Mouse (Mus musculus) embryonic facial prominence, embryonic 10.5 days (tissue): Measurements from ENCODE around the gene Prdm11. TPM values are rescaled to one million over a fixed set of nuclear protein-coding genes. Genes with fewer than 3 reads are reported as not detected.

Source experiments
- DNase-seq: peaks from one replicate; pipeline ENCODE4 v3.0.0-alpha.2; 2017; ENCODE audit warnings: low spot score
- H3K27ac ChIP-seq: fragments of 300-500 bp; sonication (generic); replicated peaks from 2 replicates; pipeline ENCODE4 v1.5.1; 2016; ENCODE audit warnings: mild to moderate bottlenecking
- H3K27me3 ChIP-seq: fragments of 300-500 bp; sonication (generic); replicated peaks from 2 replicates; pipeline ENCODE4 v1.6.1; 2016; ENCODE audit warnings: low read depth, mild to moderate bottlenecking; ENCODE audit not compliant: poor library complexity, severe bottlenecking
- H3K36me3 ChIP-seq: fragments of 300-500 bp; sonication (generic); replicated peaks from 2 replicates; pipeline ENCODE4 v1.6.1; 2016; ENCODE audit warnings: mild to moderate bottlenecking, moderate library complexity
- H3K4me1 ChIP-seq: fragments of 300-500 bp; sonication (generic); 2 replicates; pipeline ENCODE4 v1.6.1; 2016
- H3K4me3 ChIP-seq: fragments of 300-500 bp; sonication (generic); 2 replicates; pipeline ENCODE4 v1.5.1; 2016; ENCODE audit warnings: mild to moderate bottlenecking, moderate library complexity
- H3K9me3 ChIP-seq: fragments of 300-500 bp; sonication (generic); 2 replicates; pipeline ENCODE4 v1.6.1; 2016; ENCODE audit warnings: mild to moderate bottlenecking
- WGBS: fragments of 180-500 bp; shearing (Covaris S2); methylation state at CpG from one replicate; pipeline ENCODE4 v1.1.7; 2016; 5-methylcytosine and 5-hydroxymethylcytosine counted together
- polyA plus RNA-seq: library from polyadenylated mRNA; unstranded; fragments of >200 nt; fragmentation: Nextera tagmentation; extraction: Ambion mirVana; gene quantifications from 2 replicates; pipeline ENCODE4 v1.2.1, GENCODE M21; 2016

Prdm11 gene
- polyA plus RNA-seq, 1 experiment from 2014 or later, result 3.5 TPM

DNA sequence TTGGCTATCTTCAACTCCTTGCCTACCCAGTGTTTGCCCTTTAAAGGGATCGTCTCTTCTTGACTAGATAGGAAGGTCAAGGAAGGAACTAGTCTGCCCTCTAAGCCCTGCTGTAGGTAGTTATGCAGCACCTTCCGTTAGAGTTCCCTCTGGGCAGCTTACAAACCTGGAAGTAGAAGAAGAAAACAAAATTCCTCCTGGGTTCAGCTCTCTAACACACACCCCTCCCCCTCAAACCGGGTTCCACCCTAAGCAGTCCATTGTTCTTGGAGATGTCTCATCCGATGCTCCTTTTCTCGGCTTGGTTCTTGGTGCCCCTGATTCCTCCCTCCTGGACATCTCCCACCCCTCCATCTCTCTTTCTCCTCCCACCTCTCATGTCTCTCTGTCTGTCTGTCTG is 116.3 kb downstream of the Prdm11 start:
- Histone ChIP-seq H3K27me3 (no peaks in the 10 kb centered on the region), H3K9me3 (no peaks in the 10 kb centered on the region), H3K4me1 (peaks cover 16% of the 10 kb centered on the region), H3K27ac (no peak overlapping the region), H3K36me3 (no peaks in the 10 kb centered on the region), H3K4me3 (no peak overlapping the region)
- DNase-seq, result no peak
- WGBS, result 73% methylated on average over 5 of the region's 5 CpGs

DNA sequence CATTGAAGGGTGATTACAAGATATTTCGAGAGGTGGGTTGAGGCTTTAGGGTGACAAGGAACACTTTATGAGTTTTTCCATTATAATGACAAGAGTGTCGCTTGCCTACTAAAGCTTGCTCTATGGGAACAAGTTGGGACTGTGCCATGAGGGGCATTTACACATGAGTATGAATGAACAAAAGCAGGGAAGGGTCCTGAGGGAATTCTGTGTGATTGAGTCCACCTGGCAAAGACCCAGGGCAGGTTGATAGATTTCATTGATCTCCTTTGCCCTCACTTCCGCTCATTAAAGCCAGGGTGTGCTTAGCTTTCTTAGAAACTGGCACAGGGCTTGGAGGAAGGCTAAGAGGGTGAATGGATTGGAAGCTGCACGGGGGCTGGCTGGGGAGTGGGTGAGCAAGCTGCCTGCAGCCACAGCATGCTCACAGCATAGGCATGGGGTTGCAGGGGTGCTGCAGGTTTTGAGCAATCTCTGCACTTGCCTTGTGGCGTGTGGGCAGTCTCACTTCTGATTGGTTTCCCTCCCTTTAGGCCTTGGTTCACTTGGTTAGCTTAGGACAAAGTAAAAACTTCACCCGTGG is 121.2 kb downstream of the Prdm11 start:
- 73% methylated on average over 6 of the region's 6 CpGs for WGBS
- H3K4me3 ChIP-seq, result no peak overlapping the region

DNA sequence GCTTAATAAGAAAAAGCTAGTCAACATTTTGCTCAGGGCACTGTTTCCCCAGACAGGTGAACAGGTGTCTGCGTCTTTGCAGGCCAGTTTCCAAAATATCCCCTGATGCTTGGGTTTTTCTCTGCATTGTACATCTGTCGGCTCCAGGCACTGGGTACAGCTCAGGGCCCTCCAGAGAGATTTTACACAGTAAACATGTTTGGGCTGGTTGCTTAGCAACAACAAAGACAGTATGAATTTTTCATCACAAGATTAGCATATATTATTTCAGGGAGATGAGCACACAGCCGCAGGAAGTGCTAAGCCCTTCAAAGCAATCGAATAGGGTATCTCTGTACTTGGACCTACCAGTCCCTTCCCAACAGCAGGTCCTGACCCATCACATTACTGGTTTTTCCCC is 125.3 kb downstream of the Prdm11 start:
- 89% methylated on average over 4 of the region's 4 CpGs for WGBS

More for the DNA sequence above, 121.2 kb downstream of the Prdm11 start:
- H3K27ac ChIP-seq, result no peak overlapping the region
- no peak for DNase-seq
- peaks cover 6% of the 10 kb centered on the region; the same call in 1 of the 2 replicates for H3K4me1 ChIP-seq
- H3K9me3 ChIP-seq, result no peaks in the 10 kb centered on the region
- H3K36me3 ChIP-seq, result no peaks in the 10 kb centered on the region
- H3K27me3 ChIP-seq, result no peaks in the 10 kb centered on the region

DNA sequence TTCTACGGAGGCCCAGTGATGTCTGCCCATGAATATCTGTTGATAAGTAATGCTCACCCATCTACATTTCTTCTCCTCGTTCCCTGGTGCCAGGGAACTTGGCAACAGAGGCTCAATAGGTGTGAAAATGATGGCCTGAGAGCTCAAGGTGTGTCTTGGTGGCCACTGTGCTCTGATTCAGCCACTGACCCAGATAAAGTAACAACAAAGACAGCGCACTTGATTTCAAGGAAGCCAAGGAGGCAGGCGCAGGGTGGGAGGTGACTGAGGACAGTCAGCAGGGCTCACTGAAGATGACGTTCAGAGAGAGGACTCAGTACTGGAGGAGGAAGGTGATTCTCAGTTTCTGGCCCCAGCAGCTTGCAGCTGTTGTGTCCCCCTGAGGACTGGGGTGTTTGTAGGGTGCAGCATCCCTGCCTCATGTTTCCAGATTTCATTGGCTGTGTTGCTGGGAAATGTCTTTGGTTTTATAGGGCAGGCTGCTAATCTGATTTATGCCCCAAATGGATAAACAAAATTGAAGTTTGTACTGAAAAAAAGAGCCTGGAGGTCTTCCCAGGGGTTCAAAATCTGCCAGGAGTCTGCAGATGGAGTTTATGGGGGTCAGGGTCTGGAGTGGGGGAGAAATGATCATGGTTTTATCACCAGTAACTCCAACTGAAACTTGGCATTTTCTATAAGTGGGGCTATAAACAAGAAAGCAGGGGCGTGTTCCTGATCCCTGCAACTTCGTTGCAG is 128.4 kb downstream of the Prdm11 start:
- WGBS, result 54% methylated on average over 7 of the region's 7 CpGs
- peaks cover 59% of the 10 kb centered on the region for H3K27me3 ChIP-seq

More for the DNA sequence above, 125.3 kb downstream of the Prdm11 start:
- Histone ChIP-seq H3K27me3 (peaks cover 27% of the 10 kb centered on the region), H3K4me1 (peaks cover 15% of the 10 kb centered on the region), H3K27ac (no peak overlapping the region), H3K36me3 (no peaks in the 10 kb centered on the region), H3K4me3 (no peak overlapping the region), H3K9me3 (no peaks in the 10 kb centered on the region)
- DNase-seq, result no peak

DNA sequence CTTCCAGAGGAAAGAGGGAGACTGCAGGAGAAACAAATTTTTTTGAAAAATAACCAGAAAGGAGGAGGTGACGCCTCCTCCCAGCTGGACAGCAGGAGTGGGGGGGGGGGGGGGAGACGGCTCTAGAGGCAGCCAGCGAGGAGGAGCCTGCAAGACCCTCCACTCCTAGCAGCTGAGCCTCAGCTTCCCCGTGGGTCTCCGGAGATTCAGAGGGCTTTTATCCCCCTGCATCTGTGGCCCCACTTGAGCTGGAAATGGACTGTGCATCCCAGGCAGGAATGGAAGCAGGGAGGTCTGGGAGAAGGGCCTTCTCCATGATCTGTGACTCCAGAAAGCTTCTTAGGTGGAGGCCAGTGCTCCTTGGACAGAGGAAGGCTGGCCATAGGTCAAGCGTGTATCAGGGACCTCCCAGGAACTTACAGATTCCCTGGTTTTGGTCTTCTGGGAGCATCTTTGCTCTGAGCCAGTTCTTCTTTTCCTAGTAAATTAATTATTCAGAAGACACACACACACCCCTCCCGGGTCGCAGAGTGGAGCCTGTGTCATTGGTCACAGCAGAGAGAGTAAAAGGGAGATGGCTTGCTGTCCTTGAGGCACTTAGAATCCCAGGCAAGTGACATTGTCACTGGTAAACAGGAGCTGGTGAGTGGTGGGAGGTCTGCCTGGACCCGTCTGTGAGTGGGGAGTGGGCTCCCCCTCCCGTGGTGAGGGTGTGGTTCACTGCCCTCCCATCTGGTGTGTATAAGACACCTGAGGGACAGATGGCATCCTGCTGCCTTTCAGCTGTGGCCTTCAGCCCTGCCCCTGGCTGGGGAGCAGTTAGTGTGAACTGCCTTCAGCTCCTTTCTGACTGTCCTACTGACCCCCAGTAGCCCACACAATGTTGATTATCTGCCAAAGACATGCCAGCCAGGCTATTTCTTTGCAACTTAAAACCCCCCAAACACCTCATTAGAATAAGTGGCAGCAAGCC is 130.0 kb downstream of the Prdm11 start:
- H3K27me3 ChIP-seq, result peaks cover 65% of the 10 kb centered on the region

More for the DNA sequence above, 128.4 kb downstream of the Prdm11 start:
- Histone ChIP-seq H3K4me3 (no peak overlapping the region), H3K4me1 (peaks cover 39% of the 10 kb centered on the region), H3K9me3 (no peaks in the 10 kb centered on the region), H3K36me3 (no peaks in the 10 kb centered on the region), H3K27ac (no peak overlapping the region)
- DNase-seq, result no peak

More for the DNA sequence above, 130.0 kb downstream of the Prdm11 start:
- Histone ChIP-seq H3K36me3 (no peaks in the 10 kb centered on the region), H3K27ac (no peak overlapping the region; the same call in 1 of the 2 replicates), H3K4me3 (peak overlapping the region; percentile 60), H3K4me1 (peaks cover 39% of the 10 kb centered on the region), H3K9me3 (no peaks in the 10 kb centered on the region)
- DNase-seq, result no peak
- 12% methylated on average over 10 of the region's 10 CpGs for WGBS

Other genes with a start within 250 kb of the Prdm11 start
- gene Syt13, start 131.1 kb downstream of the Prdm11 start, polyA plus RNA-seq, result 9.7 and 10.2 TPM in 2 replicates
- 72.5 and 95.2 TPM in 2 replicates for gene Trp53i11, start 141.4 kb upstream of the Prdm11 start, polyA plus RNA-seq